Mouse (Mus musculus) myocyte (in vitro differentiated cells): Measurements from ENCODE around the gene Rsph3b. TPM values are rescaled to one million over a fixed set of nuclear protein-coding genes. Genes with fewer than 3 reads are reported as not detected.

Experiments
- H3K27me3 ChIP-seq: one replicate; pipeline ENCODE4 v1.6.1; 2011; ENCODE audit not compliant: control insufficient read depth, insufficient read depth, insufficient read length
- H3K36me3 ChIP-seq: one replicate; pipeline ENCODE4 v1.6.1; 2011; ENCODE audit not compliant: control insufficient read depth, insufficient read depth
- H3K4me2 ChIP-seq: one replicate; pipeline ENCODE4 v1.6.1; 2011; ENCODE audit warnings: low read depth, control low read depth
- H3K4me3 ChIP-seq: one replicate; pipeline ENCODE4 v1.5.1; 2011; ENCODE audit warnings: mild to moderate bottlenecking, control low read depth, moderate library complexity
- H3K79me2 ChIP-seq: one replicate; pipeline ENCODE4 v1.6.1; 2011; ENCODE audit not compliant: control insufficient read depth, insufficient read depth
- H3ac ChIP-seq: one replicate; pipeline ENCODE4 v1.6.1; 2011; ENCODE audit not compliant: control insufficient read depth, insufficient read length
- CEBPB ChIP-seq: IDR thresholded peaks from 2 replicates; pipeline ENCODE4 v1.6.1; 2011; ENCODE audit warnings: mild to moderate bottlenecking, moderate library complexity; ENCODE audit not compliant: poor library complexity, insufficient read depth, severe bottlenecking
- E2F4 ChIP-seq: IDR thresholded peaks from one replicate; pipeline ENCODE4 v1.6.1; 2011; ENCODE audit warnings: mild to moderate bottlenecking, control low read depth, moderate library complexity; ENCODE audit not compliant: insufficient read depth
- MAX ChIP-seq: IDR thresholded peaks from one replicate; pipeline ENCODE4 v1.6.1; 2011; ENCODE audit warnings: low read depth, mild to moderate bottlenecking, control low read depth
- MYOD1 ChIP-seq, 3 experiments: IDR thresholded peaks; one replicate each; pipeline ENCODE4 v1.6.1; 2011; ENCODE audit warnings: control low read depth in 2 of 3, low read depth in 2 of 3, mild to moderate bottlenecking in 2 of 3, moderate library complexity in 1 of 3; ENCODE audit not compliant: insufficient read length in 2 of 3, control insufficient read depth in 1 of 3
- MYOG ChIP-seq, 3 experiments: IDR thresholded peaks; one replicate each; pipeline ENCODE4 v1.6.1; 2011; ENCODE audit warnings: control low read depth in 2 of 3, low read depth in 2 of 3, mild to moderate bottlenecking in 2 of 3; ENCODE audit not compliant: insufficient read length in 2 of 3, control insufficient read depth in 1 of 3, insufficient read depth in 1 of 3
- POLR2A ChIP-seq: IDR thresholded peaks from one replicate; pipeline ENCODE4 v1.6.1; 2011; ENCODE audit warnings: low read depth, mild to moderate bottlenecking, control low read depth, moderate library complexity; ENCODE audit not compliant: insufficient read length
- POLR2AphosphoS2 ChIP-seq: IDR thresholded peaks from one replicate; pipeline ENCODE4 v1.6.1; 2011; ENCODE audit warnings: low read depth, control low read depth; ENCODE audit not compliant: insufficient read length
- REST ChIP-seq: IDR thresholded peaks from one replicate; pipeline ENCODE4 v1.6.1; 2011; ENCODE audit warnings: mild to moderate bottlenecking, control low read depth, moderate library complexity; ENCODE audit not compliant: insufficient read depth, insufficient read length
- SRF ChIP-seq: IDR thresholded peaks from one replicate; pipeline ENCODE4 v1.6.1; 2011; ENCODE audit warnings: low read depth; ENCODE audit not compliant: control insufficient read depth, insufficient read length
- TCF12 ChIP-seq: IDR thresholded peaks from one replicate; pipeline ENCODE4 v1.6.1; 2011; ENCODE audit warnings: mild to moderate bottlenecking, control low read depth; ENCODE audit not compliant: poor library complexity, insufficient read depth, severe bottlenecking
- TCF3 ChIP-seq: IDR thresholded peaks from one replicate; pipeline ENCODE4 v1.6.1; 2011; ENCODE audit warnings: low read depth, control low read depth; ENCODE audit not compliant: insufficient read length
- USF1 ChIP-seq: IDR thresholded peaks from one replicate; pipeline ENCODE4 v1.6.1; 2011; ENCODE audit warnings: low read depth, mild to moderate bottlenecking, control low read depth, moderate library complexity
- polyA plus RNA-seq: library from polyadenylated mRNA; unstranded; fragments of >200 nt; fragmentation: generic; extraction: Trizol; gene quantifications from one replicate; pipeline ENCODE4 v1.2.1, GENCODE M21; 2012; ENCODE audit warnings: missing spikeins

The Rsph3b gene
- polyA plus RNA-seq, 1 experiment, result 19.8 TPM

- Histone ChIP-seq H3ac (no peak overlapping the region), H3K36me3 (no peaks in the 10 kb centered on the region), H3K4me3 (no peak overlapping the region)
Measured at GRCm38 (mm10) chr17:6861181-6862039, 87.1 kb downstream of the Rsph3b start.

DNA sequence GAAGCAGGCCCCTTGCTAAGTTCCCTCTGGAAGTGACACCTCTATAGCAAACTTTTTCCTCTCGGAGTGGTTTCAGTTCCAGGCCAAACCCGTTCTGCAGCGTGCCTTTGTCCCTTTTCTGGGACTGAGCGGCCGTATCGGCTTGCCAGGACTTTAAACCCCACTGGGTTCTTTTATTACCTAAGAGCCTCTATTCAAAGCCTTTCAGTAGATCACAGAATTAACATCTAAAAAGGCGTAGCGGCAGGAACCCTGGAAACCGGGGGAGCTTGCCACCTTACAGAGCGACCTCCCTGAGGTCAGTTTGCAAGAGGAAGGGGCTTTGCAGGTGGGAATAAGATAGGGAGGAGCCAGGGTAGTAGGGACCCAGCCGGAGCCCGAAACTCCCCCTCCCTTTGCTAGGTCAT, 88.0 kb downstream of the Rsph3b start:
- Histone ChIP-seq H3K36me3 (no peaks in the 10 kb centered on the region), H3K4me2 (no peak overlapping the region), H3K79me2 (no peaks in the 10 kb centered on the region), H3K4me3 (no peak overlapping the region), H3K27me3 (no peaks in the 10 kb centered on the region), H3ac (no peak overlapping the region)
- no peak for TF ChIP-seq REST
- TF ChIP-seq E2F4, result no peak
- no peak for TF ChIP-seq CEBPB
- no peak for TF ChIP-seq SRF
- no peak for TF ChIP-seq POLR2AphosphoS2
- no peak for TF ChIP-seq TCF3
- no peak for TF ChIP-seq POLR2A
- TF ChIP-seq TCF12, result no peak
- no peak for TF ChIP-seq USF1
- TF ChIP-seq MAX, result no peak
- no peak for TF ChIP-seq MYOG (IDR thresholded peaks at IDR 0.05; ENCODE audit: control insufficient read depth in 1 of 3, insufficient read depth in 1 of 3, insufficient read length in 2 of 3, low read depth in 2 of 3)
- no peak for TF ChIP-seq MYOD1 (IDR thresholded peaks at IDR 0.05; ENCODE audit: control insufficient read depth in 1 of 3, insufficient read length in 2 of 3, low read depth in 2 of 3)

More at GRCm38 (mm10) chr17:6861181-6862039, 87.1 kb downstream of the Rsph3b start:
- no peak for TF ChIP-seq TCF12
- TF ChIP-seq POLR2A, result no peak
- TF ChIP-seq REST, result no peak
- TF ChIP-seq MYOG (IDR thresholded peaks at IDR 0.05; ENCODE audit: control insufficient read depth in 1 of 3, insufficient read depth in 1 of 3, insufficient read length in 2 of 3, low read depth in 2 of 3), result no peak
- no peak for TF ChIP-seq POLR2AphosphoS2
- TF ChIP-seq MAX, result no peak
- TF ChIP-seq E2F4, result no peak
- no peak for TF ChIP-seq MYOD1 (IDR thresholded peaks at IDR 0.05; ENCODE audit: control insufficient read depth in 1 of 3, insufficient read length in 2 of 3, low read depth in 2 of 3)
- no peak for TF ChIP-seq CEBPB
- TF ChIP-seq USF1, result no peak
- no peak for TF ChIP-seq SRF
- TF ChIP-seq TCF3, result no peak
- no peak overlapping the region for H3K4me2 ChIP-seq
- H3K79me2 ChIP-seq, result no peaks in the 10 kb centered on the region
- H3K27me3 ChIP-seq, result no peaks in the 10 kb centered on the region

GRCm38 (mm10) chr17:6860067-6860466, 88.4 kb downstream of the Rsph3b start:
- no peak overlapping the region for H3K4me2 ChIP-seq
- no peaks in the 10 kb centered on the region for H3K36me3 ChIP-seq
- no peak overlapping the region for H3K4me3 ChIP-seq
- TF ChIP-seq MYOG (IDR thresholded peaks at IDR 0.05; ENCODE audit: control insufficient read depth in 1 of 3, insufficient read depth in 1 of 3, insufficient read length in 2 of 3, low read depth in 2 of 3) (no peak), TCF12 (no peak), POLR2AphosphoS2 (no peak), POLR2A (no peak), SRF (no peak), USF1 (no peak), REST (no peak), MAX (no peak), CEBPB (no peak), TCF3 (no peak), E2F4 (no peak), MYOD1 (IDR thresholded peaks at IDR 0.05; ENCODE audit: control insufficient read depth in 1 of 3, insufficient read length in 2 of 3, low read depth in 2 of 3) (no peak)
- no peak overlapping the region for H3ac ChIP-seq
- H3K79me2 ChIP-seq, result no peaks in the 10 kb centered on the region
- H3K27me3 ChIP-seq, result no peaks in the 10 kb centered on the region

Other genes starting within 250 kb of the Rsph3b start
- 35.9 TPM for gene Ezr, start 165.9 kb downstream of the Rsph3b start, polyA plus RNA-seq
- gene Tagap1, start 12.5 kb upstream of the Rsph3b start, polyA plus RNA-seq, result 12.2 TPM
- 194 TPM for gene Rnaset2b, start 22.0 kb upstream of the Rsph3b start, polyA plus RNA-seq
- gene Gm49721, start 30.2 kb upstream of the Rsph3b start, polyA plus RNA-seq, result not detected
- not detected for gene Gm1604a, start 76.9 kb upstream of the Rsph3b start, polyA plus RNA-seq
- gene Rps6ka2, start 221.4 kb upstream of the Rsph3b start, polyA plus RNA-seq, result 56.9 TPM